Mouse (Mus musculus) duodenum, adult 2 months (tissue): ENCODE results near the gene Tmem176a. TPM values are rescaled to one million over a fixed set of nuclear protein-coding genes. Genes with fewer than 3 reads are reported as not detected.

ENCODE experiments used
- polyA plus RNA-seq: library from polyadenylated mRNA; depleted of rRNA; stranded (reverse); fragments of >200 nt; gene quantifications from 2 replicates; pipeline ENCODE4 v1.2.3, GENCODE M21; 2012; ENCODE audit warnings: low replicate concordance; rRNA removed

The Tmem176a gene
- polyA plus RNA-seq, result 106 and 117 TPM in 2 replicates

GRCm38 (mm10) chr6:48840371-48840969 lies at the start of gene Tmem176a:
TSS of gene Tmem176a (plus strand) at chr6:48840919.

GRCm38 (mm10) chr6:48840973-48841625 lies 380 bp downstream of the Tmem176a start, which contains the start of gene Tmem176b:
TSS of gene Tmem176b (minus strand) at chr6:48841496.

GRCm38 (mm10) chr6:48872596-48872995 lies 31.9 kb downstream of the Tmem176a start, which contains the start of gene Aoc1:
TSS of gene Aoc1 (plus strand) at chr6:48872896.

Other genes with a start within 250 kb of the Tmem176a start
- gene Repin1, start 247.0 kb upstream of the Tmem176a start, polyA plus RNA-seq, result 8.1 and 17.1 TPM in 2 replicates
- not detected in 2 replicates for gene Gm44965, start 247.0 kb upstream of the Tmem176a start, polyA plus RNA-seq
- gene Zfp775, start 238.9 kb upstream of the Tmem176a start, polyA plus RNA-seq, result 1.8 and 2.5 TPM in 2 replicates
- 0.48 and 0.78 TPM in 2 replicates for gene AI854703, start 214.2 kb upstream of the Tmem176a start, polyA plus RNA-seq
- 0.27 and 0.54 TPM in 2 replicates for gene Gimap8, start 193.7 kb upstream of the Tmem176a start, polyA plus RNA-seq
- 0.26 and 0.53 TPM in 2 replicates for gene Gimap9, start 164.8 kb upstream of the Tmem176a start, polyA plus RNA-seq
- gene Gimap4, start 156.4 kb upstream of the Tmem176a start, polyA plus RNA-seq, result 1.3 and 6.1 TPM in 2 replicates
- gene Gimap6, start 132.7 kb upstream of the Tmem176a start, polyA plus RNA-seq, result 0.92 and 2.6 TPM in 2 replicates
- gene Gm28053, start 122.3 kb upstream of the Tmem176a start, polyA plus RNA-seq, result not detected in 2 replicates
- 0.63 and 2.0 TPM in 2 replicates for gene Gimap7, start 122.3 kb upstream of the Tmem176a start, polyA plus RNA-seq
- 10.2 and 21.6 TPM in 2 replicates for gene Gimap1, start 101.9 kb upstream of the Tmem176a start, polyA plus RNA-seq
- gene Gimap5, start 94.7 kb upstream of the Tmem176a start, polyA plus RNA-seq, result 7.1 and 9.2 TPM in 2 replicates
- gene Gimap3, start 70.1 kb upstream of the Tmem176a start, polyA plus RNA-seq, result 3.7 and 11.7 TPM in 2 replicates
- gene Tmem176b, start 577 bp downstream of the Tmem176a start, polyA plus RNA-seq, result 210 and 214 TPM in 2 replicates
- 152 and 648 TPM in 2 replicates for gene Aoc1, start 32.0 kb downstream of the Tmem176a start, polyA plus RNA-seq
- gene 1600015I10Rik, start 89.0 kb downstream of the Tmem176a start, polyA plus RNA-seq, result not detected in 2 replicates
- gene Doxl2, start 134.0 kb downstream of the Tmem176a start, polyA plus RNA-seq, result not detected in 2 replicates
- gene Svs1, start 145.9 kb downstream of the Tmem176a start, polyA plus RNA-seq, result not detected in 2 replicates
- 0.53 and 1.6 TPM in 2 replicates for gene Gpnmb, start 195.6 kb downstream of the Tmem176a start, polyA plus RNA-seq
- 19.1 and 44.3 TPM in 2 replicates for gene Malsu1, start 232.9 kb downstream of the Tmem176a start, polyA plus RNA-seq